Mouse (Mus musculus): ENCODE measurements around the gene Uqcrc2. TPM values are rescaled to one million over a fixed set of nuclear protein-coding genes. Genes with fewer than 3 reads are reported as not detected.

The Uqcrc2 gene
- total RNA-seq, 2 experiments from 2014 or later = 400 to 498 TPM

DNA sequence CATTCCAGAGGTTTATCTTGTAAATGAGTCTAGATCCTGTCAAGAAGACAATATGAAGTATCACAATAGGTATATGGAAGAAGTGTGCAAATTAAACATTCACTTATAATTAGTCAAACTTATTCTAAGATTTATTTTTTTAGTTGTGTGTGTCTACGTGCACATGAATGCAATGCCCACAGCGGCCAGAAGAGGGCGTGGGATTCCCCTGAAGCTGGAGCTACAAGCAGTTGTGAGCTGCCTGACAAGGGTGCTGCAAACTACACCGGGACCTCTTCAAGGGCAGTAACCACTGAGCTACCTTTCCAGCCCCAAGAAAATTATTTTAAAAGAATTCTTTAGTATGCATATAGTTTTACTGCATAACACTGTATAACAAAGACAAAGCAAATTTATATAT lies 55.7 kb downstream of the Uqcrc2 start:
- no peak for DNase-seq

DNA sequence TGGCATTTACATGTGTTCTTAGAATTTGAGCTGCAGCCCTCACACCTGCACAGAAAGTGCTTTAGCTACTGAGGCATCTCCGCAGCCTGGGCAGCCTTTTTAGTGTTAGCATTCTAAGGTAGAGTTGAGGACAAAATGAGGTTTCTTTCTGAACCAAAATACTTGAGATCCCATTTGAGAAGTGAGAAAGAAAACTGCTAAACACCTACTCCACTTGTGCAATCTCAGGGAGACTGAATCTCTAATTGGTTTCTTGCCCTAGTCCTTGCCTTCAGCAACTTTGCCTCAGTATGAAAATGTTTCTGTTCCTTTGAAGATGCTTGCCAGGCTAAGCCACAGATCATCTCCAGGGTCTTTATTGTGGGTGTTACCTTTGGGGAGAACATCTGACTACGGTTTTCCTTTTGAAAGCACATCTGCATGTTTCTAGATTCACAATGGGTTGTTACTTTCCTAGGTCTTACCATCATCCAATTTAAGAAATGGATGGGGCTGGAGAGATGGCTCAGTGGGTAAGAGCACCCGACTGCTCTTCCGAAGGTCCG lies 58.9 kb downstream of the Uqcrc2 start:
- DNase-seq = no peak

DNA sequence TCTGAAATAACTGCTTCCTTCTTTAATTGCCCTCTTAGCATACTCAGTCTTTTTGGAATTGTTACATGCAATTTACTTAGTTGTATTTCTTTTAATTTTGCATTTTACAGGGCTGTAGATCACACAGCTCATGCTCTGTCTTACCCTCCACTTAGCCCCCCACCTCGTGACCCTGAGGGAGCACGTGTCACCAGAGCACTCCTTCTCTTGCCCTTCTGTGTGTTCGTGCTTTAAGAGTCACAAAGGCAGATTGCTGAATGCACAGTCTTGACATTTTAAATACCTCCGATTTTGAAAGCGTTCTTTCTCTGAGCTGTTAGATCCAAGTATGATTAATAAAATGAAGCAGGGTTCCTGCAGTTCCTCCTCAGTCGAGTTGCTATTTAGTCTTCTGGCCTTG lies 60.2 kb downstream of the Uqcrc2 start:
- no peak for DNase-seq

DNA sequence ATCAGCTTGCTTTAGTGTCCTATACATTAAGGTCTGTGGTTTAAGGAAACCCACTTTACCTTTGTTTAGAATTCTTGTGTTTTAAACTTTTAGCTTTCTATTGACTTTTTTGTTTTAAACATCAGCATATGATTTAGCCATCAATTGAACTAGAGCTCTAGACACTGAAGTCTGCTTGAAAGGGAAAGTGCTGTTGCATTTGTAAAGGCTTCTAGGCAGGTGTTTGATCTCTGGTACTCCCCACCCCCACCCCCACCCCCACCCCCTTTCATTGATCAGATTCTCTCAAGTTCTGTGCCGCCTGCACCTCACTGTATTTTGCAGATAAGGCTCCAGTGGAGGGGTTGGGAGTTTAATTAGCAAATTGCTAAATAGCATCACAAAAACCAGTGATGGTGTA lies 60.7 kb downstream of the Uqcrc2 start:
- no peak for DNase-seq

DNA sequence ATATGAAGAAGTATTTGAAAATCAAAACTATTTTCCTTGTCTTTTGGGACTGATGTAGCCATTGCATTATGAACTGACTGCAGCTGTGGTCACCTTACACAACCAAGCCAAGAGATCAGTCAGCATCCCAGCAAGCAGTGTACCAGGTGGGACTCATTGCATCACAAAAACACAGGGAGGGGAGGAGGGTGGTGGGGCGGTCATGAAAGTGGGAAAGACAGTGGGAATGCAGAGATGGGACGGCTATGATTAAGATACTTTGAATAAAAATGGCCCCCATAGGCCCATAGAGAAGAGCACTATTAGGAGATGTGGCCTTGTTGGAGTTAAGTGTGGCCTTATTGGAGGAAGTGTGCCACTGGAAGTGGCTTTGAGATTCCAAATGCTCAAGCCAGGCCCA lies 61.4 kb downstream of the Uqcrc2 start:
- DNase-seq = no peak

DNA sequence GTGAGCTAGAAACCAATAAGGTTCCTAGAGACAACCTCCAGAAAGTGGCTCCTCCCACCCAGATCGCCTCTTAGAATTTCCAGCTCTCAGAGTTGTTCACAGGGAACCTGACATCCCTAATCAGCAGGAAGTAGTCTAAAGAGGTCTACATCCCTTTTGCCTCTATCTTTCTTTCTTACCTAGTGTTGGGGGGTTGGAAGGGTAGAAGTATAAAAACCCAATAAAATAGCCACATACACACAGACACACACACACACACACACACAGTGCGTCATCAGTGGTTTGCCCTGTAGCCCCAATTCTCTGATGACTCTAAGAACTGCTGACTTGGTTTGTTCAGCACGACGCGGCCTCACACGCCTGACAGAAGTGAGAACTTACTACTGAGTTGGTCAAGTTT lies 64.6 kb downstream of the Uqcrc2 start:
- no peak for DNase-seq

DNA sequence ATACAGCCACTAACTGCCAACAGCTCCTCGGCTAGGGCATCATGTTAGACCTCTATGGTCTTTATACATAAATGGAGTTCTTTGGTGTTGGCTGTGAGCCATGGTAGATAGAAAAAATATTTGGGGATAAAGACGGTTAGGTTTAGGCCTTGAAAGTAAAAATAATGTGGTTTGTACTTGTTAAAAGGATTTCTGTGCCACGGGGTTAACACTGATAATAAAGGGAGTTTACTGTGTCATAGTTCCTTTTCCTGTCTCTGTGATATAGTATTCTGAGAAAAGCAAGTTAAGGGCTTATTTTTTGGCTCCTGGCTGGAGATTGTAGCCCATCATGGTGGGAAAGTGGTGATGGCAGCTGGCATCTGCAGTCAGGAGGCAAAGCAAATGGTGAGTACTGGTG lies 68.9 kb downstream of the Uqcrc2 start:
- no peak for DNase-seq

Other genes starting within 250 kb of the Uqcrc2 start
- not detected for gene Abca16, start 225.5 kb upstream of the Uqcrc2 start, total RNA-seq (2021)
- gene Pdzd9, start 35.2 kb downstream of the Uqcrc2 start, total RNA-seq (2021) = not detected
- gene Mosmo, start 42.4 kb downstream of the Uqcrc2 start, total RNA-seq (2021) = 10 to 100 TPM; 19.6 to 20.9 TPM
- under 1 TPM; 0.47 to 0.79 TPM for gene Vwa3a, start 104.1 kb downstream of the Uqcrc2 start, total RNA-seq (2021)
- under 1 TPM in 1 of 2 experiments, not detected in 1; 0.31 TPM for gene Gm5737, start 177.2 kb downstream of the Uqcrc2 start, total RNA-seq (2021)
- gene Eef2k, start 207.7 kb downstream of the Uqcrc2 start, total RNA-seq (2021) = 10 to 100 TPM; 56.3 to 60.9 TPM